Mouse (Mus musculus) heart, adult 2 months (tissue): ENCODE results near the gene Bcap31.

Source experiments
- CTCF ChIP-seq: fragments of 200-600 bp; IDR thresholded peaks from 2 replicates; pipeline ENCODE4 v1.8.1; 2022; ENCODE audit warnings: antibody characterized with exemption, mild to moderate bottlenecking, moderate library complexity
- POLR2A ChIP-seq: fragments of 200-500 bp; IDR thresholded peaks from 2 replicates; pipeline ENCODE4 v1.6.1; 2011; ENCODE audit warnings: mild to moderate bottlenecking, low read depth, low read length, control low read depth; ENCODE audit not compliant: insufficient read depth

DNA sequence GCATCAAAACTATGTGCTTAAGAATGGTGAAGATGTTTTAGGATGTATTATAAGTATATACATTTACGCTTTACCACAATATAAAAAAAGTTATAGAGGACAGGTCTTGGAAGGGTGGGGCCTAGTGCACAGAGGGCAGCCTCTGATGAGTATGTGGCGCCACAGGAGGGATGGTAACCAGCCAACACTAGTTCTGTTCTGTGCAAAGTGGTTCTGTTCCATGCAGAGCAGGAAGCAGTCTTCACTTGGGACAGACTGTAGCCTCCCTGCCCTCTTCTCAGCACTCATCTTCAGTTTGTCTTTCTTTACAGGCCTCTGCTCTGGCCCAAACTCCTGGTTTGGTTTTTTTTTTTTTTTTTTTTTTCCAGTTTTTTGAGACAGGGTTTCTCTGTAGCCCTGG, 31.8 kb downstream of the Bcap31 start:
- TF ChIP-seq CTCF (no peak), POLR2A (no peak)
